Mouse (Mus musculus) Patski (cell line): ENCODE results near the gene Srrm3. TPM values are rescaled to one million over a fixed set of nuclear protein-coding genes. Genes with fewer than 3 reads are reported as not detected.

Experiments
- ATAC-seq: fragments of 100-300 bp; one replicate; pipeline ENCODE4 v1.8.0; 2021
- CTCF ChIA-PET: fragments of 350-600 bp; sonication (Branson Sonifier 250); formaldehyde crosslinking; loops from one replicate; lab custom pipeline; 2022; ENCODE audit warnings: inconsistent platforms; lab: Charles Lee
- POLR2A ChIA-PET: fragments of 350-600 bp; sonication (Branson Sonifier 250); formaldehyde crosslinking; loops from one replicate; lab custom pipeline; 2022; ENCODE audit warnings: antibody characterized with exemption, inconsistent platforms; lab: Charles Lee
- DNase-seq: peaks from one replicate; pipeline ENCODE4 v3.0.0-alpha.2; 2011; ENCODE audit warnings: low read depth, low spot score
- H3K27me3 ChIP-seq: fragments of 371-371 bp; one replicate; pipeline ENCODE4 v1.5.1; 2021
- CTCF ChIP-seq: fragments of 100-300 bp; IDR thresholded peaks from one replicate; pipeline ENCODE4 v1.5.1; 2021
- in situ Hi-C: fragments of 300-500 bp; cut with MboI; formaldehyde crosslinking; loops from 3 replicates; pipeline ENCODE4 v1.11.1; 2018; ENCODE audit warnings: low pct_unique_long_range_greater_than_20kb, mixed read lengths
- polyA plus RNA-seq: library from polyadenylated mRNA; unstranded; gene quantifications from one replicate; pipeline ENCODE4 v1.2.3, GENCODE M21; 2021

The Srrm3 gene
- polyA plus RNA-seq, 1 experiment from 2014 or later: 0.01 TPM

- DNase-seq (no peak), ATAC-seq (no peak)
- TF ChIP-seq CTCF: no peak
- in situ Hi-C loops: no loop called here
- CTCF ChIA-PET: interaction anchor here (0.8 to 2.5 kb wide), 3 partner anchors 10 to 41 kb away, joined by 3 to 11 read pairs (median 6); no protein-coding TSS in a partner anchor
- POLR2A ChIA-PET: interaction anchor here (0.5 to 1.6 kb wide), 3 partner anchors 11 to 497 kb away, joined by 3 read pairs; partner anchors contain the start of gene Ywhag
- H3K27me3 ChIP-seq: no peaks in the 10 kb centered on the region
Measured at GRCm38 (mm10) chr5:135918593-135918992, 111.9 kb downstream of the Srrm3 start.

GRCm38 (mm10) chr5:135919902-135920301 is 113.2 kb downstream of the Srrm3 start:
- ATAC-seq (no peak), DNase-seq (no peak)
- ChIA-PET CTCF (interaction anchor here (1.4 to 2.5 kb wide), 2 partner anchors 8 to 19 kb away, joined by 4 to 11 read pairs; no protein-coding TSS in a partner anchor), POLR2A (interaction anchor here (1.1 kb wide), 1 partner anchor 12 kb away, joined by 3 read pairs; no protein-coding TSS in a partner anchor)
- no peaks in the 10 kb centered on the region for H3K27me3 ChIP-seq
- in situ Hi-C loops: no loop called here
- TF ChIP-seq CTCF: no peak

GRCm38 (mm10) chr5:135923901-135924300 is 117.2 kb downstream of the Srrm3 start:
- POLR2A ChIA-PET: interaction anchor here (1.2 kb wide), 2 partner anchors 11 to 26 kb away, joined by 3 to 5 read pairs; partner anchors contain the start of gene Ywhag
- TF ChIP-seq CTCF: no peak
- no peak for DNase-seq
- H3K27me3 ChIP-seq: no peaks in the 10 kb centered on the region
- no peak for ATAC-seq
- in situ Hi-C loops: no loop called here
- CTCF ChIA-PET: interaction anchor here (0.8 to 2.6 kb wide), 5 partner anchors 8 to 26 kb away, joined by 4 to 10 read pairs (median 5); no protein-coding TSS in a partner anchor

Other genes starting within 250 kb of the Srrm3 start
- gene Ccl26, start 243.3 kb upstream of the Srrm3 start, polyA plus RNA-seq: not detected
- gene Ccl24, start 233.8 kb upstream of the Srrm3 start, polyA plus RNA-seq: not detected
- gene Rhbdd2, start 174.3 kb upstream of the Srrm3 start, polyA plus RNA-seq: 36.7 TPM
- gene Por, start 136.9 kb upstream of the Srrm3 start, polyA plus RNA-seq: 98.3 TPM
- 66.3 TPM for gene Tmem120a, start 62.4 kb upstream of the Srrm3 start, polyA plus RNA-seq
- 1.5 TPM for gene Styxl1, start 28.5 kb upstream of the Srrm3 start, polyA plus RNA-seq
- 1,249 TPM for gene Mdh2, start 28.4 kb upstream of the Srrm3 start, polyA plus RNA-seq
- 616 TPM for gene Hspb1, start 81.0 kb downstream of the Srrm3 start, polyA plus RNA-seq
- gene Ywhag, start 127.7 kb downstream of the Srrm3 start, polyA plus RNA-seq: 237 TPM
- gene Ssc4d, start 167.6 kb downstream of the Srrm3 start, polyA plus RNA-seq: 2.4 TPM
- 0.04 TPM for gene Zp3, start 173.2 kb downstream of the Srrm3 start, polyA plus RNA-seq
- 22.2 TPM for gene Dtx2, start 187.9 kb downstream of the Srrm3 start, polyA plus RNA-seq
- 0.95 TPM for gene Upk3b, start 231.6 kb downstream of the Srrm3 start, polyA plus RNA-seq
- gene Upk3bl, start 247.6 kb downstream of the Srrm3 start, polyA plus RNA-seq: 5.7 TPM